Mouse (Mus musculus) bone marrow macrophage, adult 2 months (primary cell): ENCODE measurements around the gene Soat2. TPM values are rescaled to one million over a fixed set of nuclear protein-coding genes. Genes with fewer than 3 reads are reported as not detected.

Experiments
- H3K27ac ChIP-seq: 2 replicates; pipeline ENCODE4 v1.5.1; 2012; ENCODE audit warnings: low read depth, low read length; ENCODE audit not compliant: insufficient read depth
- H3K4me1 ChIP-seq: 2 replicates; pipeline ENCODE4 v1.6.1; 2012; ENCODE audit warnings: low read length; ENCODE audit not compliant: control insufficient read depth, insufficient read depth
- H3K4me3 ChIP-seq: 2 replicates; pipeline ENCODE4 v1.5.1; 2012; ENCODE audit warnings: mild to moderate bottlenecking, low read length, moderate library complexity; ENCODE audit not compliant: insufficient read depth
- CTCF ChIP-seq: IDR thresholded peaks from 2 replicates; pipeline ENCODE4 v1.5.1; 2012; ENCODE audit warnings: low read depth, mild to moderate bottlenecking, low read length, moderate library complexity
- POLR2A ChIP-seq: IDR thresholded peaks from 2 replicates; pipeline ENCODE4 v1.6.1; 2012; ENCODE audit warnings: mild to moderate bottlenecking, low read depth, low read length, borderline replicate concordance
- polyA plus RNA-seq: library from polyadenylated mRNA; stranded (reverse); fragments of >200 nt; gene quantifications from 2 replicates; pipeline ENCODE4 v1.2.4, GENCODE M21; 2012; ENCODE audit not compliant: missing spikeins, insufficient read depth, insufficient read length

Gene Soat2
- polyA plus RNA-seq, 1 experiment = 0.50 TPM

DNA sequence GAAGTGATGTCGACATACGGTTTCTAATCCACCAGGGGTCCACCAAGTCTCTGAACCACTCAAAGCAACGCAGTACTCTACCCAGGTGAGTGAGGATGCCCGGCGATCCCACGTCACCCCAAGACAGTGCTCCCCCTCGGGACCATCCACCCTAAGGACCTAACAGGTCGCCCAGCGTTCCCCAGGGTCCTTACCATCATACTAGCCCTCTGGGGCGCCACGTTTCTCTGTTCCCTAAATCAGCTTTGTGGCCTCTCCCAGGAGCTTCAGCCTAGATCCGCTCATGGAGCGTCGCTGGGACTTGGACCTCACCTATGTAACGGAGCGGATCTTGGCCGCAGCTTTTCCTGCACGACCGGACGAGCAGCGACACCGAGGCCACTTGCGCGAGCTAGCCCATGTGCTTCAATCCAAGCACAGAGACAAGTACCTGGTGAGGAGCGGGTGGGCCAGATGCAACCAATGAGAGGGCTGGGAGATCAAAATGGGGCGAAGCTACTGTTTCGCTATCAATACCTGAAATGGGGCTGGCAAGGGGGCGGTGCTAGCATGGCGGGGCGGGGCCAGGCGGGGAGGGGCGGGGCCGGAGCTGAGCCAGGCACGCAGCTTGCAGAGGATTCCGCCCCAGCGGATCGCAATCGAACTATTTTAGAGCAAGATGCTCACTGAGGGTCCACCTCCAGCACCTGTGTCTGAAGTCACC is 43.4 kb upstream of the Soat2 start:
- no peak for TF ChIP-seq POLR2A
- TF ChIP-seq CTCF = no peak
- H3K4me3 ChIP-seq = no peak overlapping the region
- H3K4me1 ChIP-seq = no peaks in the 10 kb centered on the region
- H3K27ac ChIP-seq = no peak overlapping the region

GRCm38 (mm10) chr15:102107689-102108573 is 42.4 kb upstream of the Soat2 start:
- no peak overlapping the region for H3K27ac ChIP-seq
- no peak overlapping the region for H3K4me3 ChIP-seq
- no peaks in the 10 kb centered on the region for H3K4me1 ChIP-seq
- TF ChIP-seq CTCF (peak; percentile 57), POLR2A (no peak)

DNA sequence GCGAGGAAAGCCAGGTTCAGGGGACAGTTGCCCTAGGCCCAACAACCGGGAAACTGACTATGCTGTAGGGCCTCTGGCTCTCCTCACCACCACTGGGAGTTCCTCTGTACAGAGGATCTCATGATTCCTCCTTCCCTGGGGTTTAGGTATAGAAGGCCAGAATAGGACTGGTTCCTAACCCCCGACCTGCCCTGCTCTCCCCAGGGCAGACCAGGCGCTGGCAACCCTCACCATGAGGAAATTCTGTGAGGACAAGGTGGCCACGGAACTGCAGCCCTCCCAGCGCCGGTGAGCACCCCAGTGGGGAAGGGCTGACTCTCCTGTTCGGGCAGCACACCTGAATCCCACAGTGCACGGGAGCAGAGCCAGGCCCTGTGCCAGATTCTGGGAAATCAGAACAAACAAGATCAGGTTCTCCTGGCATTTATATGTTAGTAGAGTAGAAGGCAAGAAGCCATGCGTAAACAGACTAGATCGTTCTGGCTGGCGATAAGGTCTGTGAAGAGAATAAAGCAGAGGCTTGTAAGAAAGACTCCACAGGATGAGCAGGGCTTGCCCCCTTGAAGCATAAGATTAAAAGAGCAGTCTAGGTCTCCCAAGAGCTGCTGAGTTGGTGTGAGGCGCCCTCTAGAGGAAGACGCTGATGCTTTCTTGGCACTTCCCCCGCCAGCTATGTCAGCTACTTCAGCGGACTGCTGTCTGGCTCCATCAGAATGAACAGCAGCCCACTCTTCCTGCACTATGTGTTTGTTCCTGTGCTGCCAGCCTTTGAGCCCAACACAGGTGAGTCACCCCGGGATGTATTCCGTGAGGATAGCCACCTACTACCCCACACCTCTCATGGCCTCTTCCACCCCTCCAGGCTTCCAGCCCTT is 41.4 kb upstream of the Soat2 start:
- no peak overlapping the region for H3K27ac ChIP-seq
- no peaks in the 10 kb centered on the region for H3K4me1 ChIP-seq
- TF ChIP-seq POLR2A = no peak
- TF ChIP-seq CTCF = peak; percentile 74; the same call in 1 of the 2 replicates
- H3K4me3 ChIP-seq = no peak overlapping the region

DNA sequence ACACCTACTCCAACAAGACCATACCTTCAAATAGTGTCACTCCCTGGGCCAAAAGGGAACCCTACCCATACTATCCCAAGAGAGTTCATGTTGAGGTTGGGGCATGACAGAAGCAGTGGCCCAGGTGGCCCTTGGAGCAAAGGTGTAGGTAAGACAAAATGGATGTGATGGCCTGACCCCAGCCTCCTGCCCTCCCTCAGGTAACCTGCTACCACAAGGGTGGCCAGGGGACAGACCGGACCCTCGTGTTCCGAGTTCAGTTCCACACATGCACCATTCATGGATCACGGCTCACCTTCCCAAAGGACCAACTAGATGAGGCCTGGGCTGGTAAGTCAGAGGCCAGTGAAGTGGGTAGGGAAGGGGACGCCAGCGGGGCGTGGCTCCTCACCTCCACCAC is 40.1 kb upstream of the Soat2 start:
- Histone ChIP-seq H3K4me1 (no peaks in the 10 kb centered on the region), H3K27ac (no peak overlapping the region), H3K4me3 (no peak overlapping the region)
- no peak for TF ChIP-seq POLR2A
- no peak for TF ChIP-seq CTCF

- no peak for TF ChIP-seq POLR2A
- no peak for TF ChIP-seq CTCF
- no peak overlapping the region for H3K4me3 ChIP-seq
- no peak overlapping the region for H3K27ac ChIP-seq
- H3K4me1 ChIP-seq = no peaks in the 10 kb centered on the region
Measured at GRCm38 (mm10) chr15:102110701-102111494, 39.4 kb upstream of the Soat2 start.

GRCm38 (mm10) chr15:102111495-102111829 is 38.9 kb upstream of the Soat2 start:
- no peak overlapping the region for H3K27ac ChIP-seq
- H3K4me1 ChIP-seq = no peaks in the 10 kb centered on the region
- no peak for TF ChIP-seq CTCF
- TF ChIP-seq POLR2A = no peak
- no peak overlapping the region for H3K4me3 ChIP-seq

- Histone ChIP-seq H3K4me1 (no peaks in the 10 kb centered on the region), H3K4me3 (no peak overlapping the region), H3K27ac (no peak overlapping the region)
- TF ChIP-seq POLR2A (no peak), CTCF (no peak)
Measured at GRCm38 (mm10) chr15:102112181-102112580, 38.1 kb upstream of the Soat2 start.

DNA sequence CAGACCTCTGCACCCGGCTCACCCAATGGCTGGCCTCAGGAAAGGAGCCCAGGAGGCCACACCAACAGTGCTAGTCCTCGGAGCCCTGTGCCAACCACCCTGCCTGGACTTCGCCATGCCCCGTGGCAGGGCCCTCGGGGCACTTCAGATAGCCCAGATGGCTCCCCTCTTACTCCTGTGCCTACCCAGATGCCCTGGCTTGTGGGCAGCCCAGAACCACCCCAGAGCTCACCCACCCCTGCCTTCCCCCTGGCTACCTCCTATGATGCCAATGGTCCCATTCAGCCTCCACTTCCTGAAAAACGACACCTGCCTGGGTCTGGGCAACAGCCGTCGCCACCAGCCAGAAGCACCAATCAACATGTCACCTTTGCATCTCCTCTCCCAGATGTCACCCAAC is 37.5 kb upstream of the Soat2 start:
- no peaks in the 10 kb centered on the region for H3K4me1 ChIP-seq
- no peak for TF ChIP-seq CTCF
- TF ChIP-seq POLR2A = no peak
- H3K27ac ChIP-seq = no peak overlapping the region
- no peak overlapping the region for H3K4me3 ChIP-seq

DNA sequence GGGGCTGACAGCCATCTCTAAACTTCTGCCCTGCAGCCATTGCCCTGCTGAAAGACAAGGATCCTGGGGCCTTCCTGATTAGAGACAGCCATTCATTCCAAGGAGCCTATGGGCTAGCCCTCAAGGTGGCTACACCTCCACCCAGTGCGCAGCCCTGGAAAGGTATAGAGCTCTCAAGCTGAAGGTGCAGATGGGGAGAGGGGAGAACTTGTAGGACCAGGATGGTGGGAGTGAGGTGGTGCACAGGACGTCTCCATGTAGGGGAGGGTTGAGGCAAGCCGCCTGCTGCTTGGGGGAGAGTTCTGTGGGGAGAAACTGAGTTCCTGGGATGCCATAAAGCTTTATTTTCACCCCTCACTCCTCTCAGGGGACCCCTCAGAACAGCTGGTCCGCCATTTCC is 36.7 kb upstream of the Soat2 start:
- no peak for TF ChIP-seq POLR2A
- TF ChIP-seq CTCF = no peak
- Histone ChIP-seq H3K4me3 (no peak overlapping the region), H3K4me1 (no peaks in the 10 kb centered on the region), H3K27ac (no peak overlapping the region)
